Mouse (Mus musculus): ENCODE measurements at regions not wholly inside any gene's neighbourhood (a gene's known extent, or its start where the extent isn't known, plus 50 kb on each side); places are given as distances from the start of the nearest gene placed in this dataset.

GRCm38 (mm10) chr3:149846941-149847539 is 856.7 kb upstream of the Adgrl2 start:
- Histone ChIP-seq H3K4me3 (replicated peaks) (no peak overlapping the region), H3K9ac (no peak overlapping the region), H3K36me3 (replicated peaks) (no peaks in the 10 kb centered on the region), H3K4me1 (replicated peaks) (no peaks in the 10 kb centered on the region), H3K9me3 (replicated peaks) (no peaks in the 10 kb centered on the region), H3K4me2 (no peak overlapping the region), H3K27me3 (no peaks in the 10 kb centered on the region), H3K27ac (replicated peaks) (no peak overlapping the region)
- ATAC-seq (ENCODE audit: insufficient read depth), result no peak
- WGBS (ENCODE audit: insufficient replicate concordance), result 60% methylated on average over 7 of the region's 7 CpGs

GRCm38 (mm10) chr3:149845826-149846486 is 855.6 kb upstream of the Adgrl2 start:
- Histone ChIP-seq H3K4me3 (replicated peaks) (no peak overlapping the region), H3K9ac (no peak overlapping the region), H3K9me3 (replicated peaks) (no peaks in the 10 kb centered on the region), H3K4me1 (replicated peaks) (no peaks in the 10 kb centered on the region), H3K27ac (replicated peaks) (no peak overlapping the region), H3K36me3 (replicated peaks) (no peaks in the 10 kb centered on the region), H3K27me3 (no peaks in the 10 kb centered on the region), H3K4me2 (no peak overlapping the region)
- WGBS (ENCODE audit: insufficient replicate concordance), result 29% methylated on average over 3 of the region's 3 CpGs
- ATAC-seq (ENCODE audit: insufficient read depth), result no peak

GRCm38 (mm10) chr3:149845083-149845825 is 854.9 kb upstream of the Adgrl2 start:
- H3K4me3 ChIP-seq (replicated peaks), result no peak overlapping the region
- H3K9ac ChIP-seq, result no peak overlapping the region
- WGBS (ENCODE audit: insufficient replicate concordance), result 7% methylated on average over 18 of the region's 18 CpGs
- H3K27ac ChIP-seq (replicated peaks), result no peak overlapping the region
- H3K36me3 ChIP-seq (replicated peaks), result no peaks in the 10 kb centered on the region
- H3K4me2 ChIP-seq, result no peak overlapping the region; the same call in 1 of the 2 replicates
- H3K4me1 ChIP-seq (replicated peaks), result no peaks in the 10 kb centered on the region
- no peaks in the 10 kb centered on the region for H3K27me3 ChIP-seq
- no peaks in the 10 kb centered on the region for H3K9me3 ChIP-seq (replicated peaks)
- ATAC-seq (ENCODE audit: insufficient read depth), result no peak

- no peak overlapping the region for H3K27ac ChIP-seq (replicated peaks)
- no peaks in the 10 kb centered on the region for H3K9me3 ChIP-seq (replicated peaks)
- no peaks in the 10 kb centered on the region for H3K4me1 ChIP-seq (replicated peaks)
- H3K4me2 ChIP-seq, result no peak overlapping the region
- no peak overlapping the region for H3K9ac ChIP-seq
- H3K36me3 ChIP-seq (replicated peaks), result no peaks in the 10 kb centered on the region
- no peaks in the 10 kb centered on the region for H3K27me3 ChIP-seq
- no peak for ATAC-seq (ENCODE audit: insufficient read depth)
- no peak overlapping the region for H3K4me3 ChIP-seq (replicated peaks)
Observed at GRCm38 (mm10) chr3:149837921-149838320, 847.6 kb upstream of the Adgrl2 start.

- 65% methylated on average over 11 of the region's 11 CpGs for WGBS (ENCODE audit: insufficient replicate concordance)
Observed at GRCm38 (mm10) chr3:149836467-149837233, 846.3 kb upstream of the Adgrl2 start.

DNA sequence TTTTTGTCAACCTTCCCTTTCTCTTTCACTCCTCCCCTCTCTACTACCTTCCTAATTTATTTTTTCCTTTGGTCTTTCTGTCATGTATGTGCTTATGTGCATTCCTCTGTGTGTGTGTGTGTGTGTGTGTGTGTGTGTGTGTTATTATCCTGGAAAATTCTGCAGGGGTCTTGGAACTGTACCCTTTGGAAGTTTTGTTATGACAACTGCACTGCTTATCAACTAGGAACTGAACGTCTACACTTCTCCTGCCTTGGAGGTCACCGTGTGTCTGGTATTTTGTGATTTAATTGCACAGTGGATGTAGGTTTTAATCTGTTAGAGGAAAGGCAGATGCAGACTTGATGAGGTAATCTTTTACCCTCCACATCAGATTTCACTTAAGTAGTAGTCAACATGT is 836.8 kb upstream of the Adgrl2 start:
- no peak for ATAC-seq (ENCODE audit: insufficient read depth)
- Histone ChIP-seq H3K9ac (no peak overlapping the region), H3K4me1 (replicated peaks) (no peaks in the 10 kb centered on the region), H3K4me3 (replicated peaks) (no peak overlapping the region), H3K36me3 (replicated peaks) (no peaks in the 10 kb centered on the region), H3K9me3 (replicated peaks) (no peaks in the 10 kb centered on the region), H3K27me3 (no peaks in the 10 kb centered on the region), H3K4me2 (no peak overlapping the region), H3K27ac (replicated peaks) (no peak overlapping the region)
- WGBS (ENCODE audit: insufficient replicate concordance), result 59% methylated on average over 2 of the region's 2 CpGs

More at GRCm38 (mm10) chr3:149836467-149837233, 846.3 kb upstream of the Adgrl2 start:
- Histone ChIP-seq H3K27ac (replicated peaks) (no peak overlapping the region), H3K4me2 (no peak overlapping the region), H3K36me3 (replicated peaks) (no peaks in the 10 kb centered on the region), H3K9ac (no peak overlapping the region), H3K9me3 (replicated peaks) (no peaks in the 10 kb centered on the region), H3K4me1 (replicated peaks) (no peaks in the 10 kb centered on the region), H3K27me3 (no peaks in the 10 kb centered on the region), H3K4me3 (replicated peaks) (no peak overlapping the region)
- no peak for ATAC-seq (ENCODE audit: insufficient read depth)

- no peak overlapping the region for H3K4me3 ChIP-seq (replicated peaks)
- H3K9ac ChIP-seq, result no peak overlapping the region
- 70% methylated on average over 9 of the region's 9 CpGs for WGBS (ENCODE audit: insufficient replicate concordance)
- no peaks in the 10 kb centered on the region for H3K36me3 ChIP-seq (replicated peaks)
- no peaks in the 10 kb centered on the region for H3K4me1 ChIP-seq (replicated peaks)
- no peaks in the 10 kb centered on the region for H3K9me3 ChIP-seq (replicated peaks)
- no peaks in the 10 kb centered on the region for H3K27me3 ChIP-seq
- no peak overlapping the region for H3K27ac ChIP-seq (replicated peaks)
- no peak overlapping the region for H3K4me2 ChIP-seq
- no peak for ATAC-seq (ENCODE audit: insufficient read depth)
Observed at GRCm38 (mm10) chr3:149826757-149827156, 836.4 kb upstream of the Adgrl2 start.

DNA sequence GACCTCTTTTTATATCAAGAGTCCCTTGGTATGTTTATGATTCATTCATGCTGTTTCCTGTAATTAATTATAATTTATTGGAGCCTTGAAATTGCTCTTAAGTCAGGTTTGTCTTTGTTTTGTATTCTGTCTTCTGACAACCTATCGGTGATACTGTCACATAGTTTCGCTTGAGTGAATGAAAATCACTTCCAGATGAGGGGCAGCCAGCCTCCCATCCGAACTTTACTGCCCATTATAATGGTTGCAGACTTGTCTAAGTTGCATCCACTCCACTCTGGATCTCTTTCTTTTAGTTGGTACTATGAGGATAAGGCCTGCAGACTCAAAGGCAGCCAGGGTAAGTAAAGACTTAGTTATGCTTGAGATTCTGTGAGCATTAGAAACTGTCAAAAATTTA is 830.3 kb upstream of the Adgrl2 start:
- H3K9ac ChIP-seq, result no peak overlapping the region
- no peaks in the 10 kb centered on the region for H3K9me3 ChIP-seq (replicated peaks)
- no peak overlapping the region for H3K4me3 ChIP-seq (replicated peaks)
- H3K4me2 ChIP-seq, result no peak overlapping the region
- H3K36me3 ChIP-seq (replicated peaks), result no peaks in the 10 kb centered on the region
- ATAC-seq (ENCODE audit: insufficient read depth), result no peak
- H3K27me3 ChIP-seq, result no peaks in the 10 kb centered on the region
- no peaks in the 10 kb centered on the region for H3K4me1 ChIP-seq (replicated peaks)
- no peak overlapping the region for H3K27ac ChIP-seq (replicated peaks)
- 59% methylated on average over 3 of the region's 3 CpGs for WGBS (ENCODE audit: insufficient replicate concordance)

- Histone ChIP-seq H3K9me3 (replicated peaks) (no peaks in the 10 kb centered on the region), H3K4me1 (replicated peaks) (no peaks in the 10 kb centered on the region), H3K9ac (no peak overlapping the region), H3K27me3 (no peaks in the 10 kb centered on the region), H3K36me3 (replicated peaks) (no peaks in the 10 kb centered on the region), H3K27ac (replicated peaks) (no peak overlapping the region), H3K4me2 (no peak overlapping the region), H3K4me3 (replicated peaks) (no peak overlapping the region)
- 53% methylated on average over 4 of the region's 4 CpGs for WGBS (ENCODE audit: insufficient replicate concordance)
- ATAC-seq (ENCODE audit: insufficient read depth), result no peak
Observed at GRCm38 (mm10) chr3:149819863-149820262, 829.5 kb upstream of the Adgrl2 start.

DNA sequence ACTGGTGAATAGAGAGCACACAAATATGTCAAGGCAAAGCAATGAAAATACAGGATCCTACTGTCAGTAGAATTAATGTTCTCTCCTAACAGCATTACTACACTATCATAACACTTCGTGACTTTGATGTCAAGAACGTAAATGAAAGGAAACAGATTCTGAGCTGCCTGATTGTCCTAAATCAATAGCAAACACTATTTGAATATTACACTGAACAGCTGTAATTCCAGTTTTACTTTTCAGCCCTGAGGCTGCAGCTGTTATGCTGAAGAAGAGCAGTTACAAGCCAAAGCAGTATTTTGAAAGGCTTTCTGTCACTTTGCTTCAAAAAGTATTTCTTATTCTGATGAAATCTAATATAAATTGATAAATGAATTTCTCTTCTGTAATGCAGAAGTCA is 828.7 kb upstream of the Adgrl2 start:
- H3K9me3 ChIP-seq (replicated peaks), result no peaks in the 10 kb centered on the region
- H3K4me2 ChIP-seq, result no peak overlapping the region
- no peak for ATAC-seq (ENCODE audit: insufficient read depth)
- H3K27me3 ChIP-seq, result no peaks in the 10 kb centered on the region
- no peak overlapping the region for H3K9ac ChIP-seq
- H3K4me3 ChIP-seq (replicated peaks), result no peak overlapping the region
- no peaks in the 10 kb centered on the region for H3K36me3 ChIP-seq (replicated peaks)
- no peak overlapping the region for H3K27ac ChIP-seq (replicated peaks)
- H3K4me1 ChIP-seq (replicated peaks), result no peaks in the 10 kb centered on the region
- whole genome bisulfite sequencing (ENCODE audit: insufficient replicate concordance), result 64% methylated on average over 2 of the region's 2 CpGs

DNA sequence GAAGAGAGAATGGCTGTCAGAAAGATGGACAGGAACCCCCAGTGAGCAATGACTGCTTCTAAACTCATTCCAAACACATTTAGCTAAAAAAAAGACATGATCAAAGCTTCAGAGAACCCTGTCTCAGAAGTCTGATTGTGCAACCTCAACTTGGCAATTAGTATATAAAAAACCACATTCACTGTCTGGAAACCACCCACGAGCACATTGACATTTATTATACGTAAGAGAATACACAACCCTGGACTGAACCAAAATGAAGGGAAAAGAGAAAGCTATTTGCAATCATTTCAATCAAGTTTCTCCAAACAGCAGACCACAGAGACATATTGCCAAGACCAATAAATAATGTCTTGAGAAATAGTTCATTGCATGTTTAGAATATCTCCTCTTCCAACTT is 820.7 kb upstream of the Adgrl2 start:
- Histone ChIP-seq H3K27ac (replicated peaks) (no peak overlapping the region), H3K36me3 (replicated peaks) (no peaks in the 10 kb centered on the region), H3K9me3 (replicated peaks) (no peaks in the 10 kb centered on the region), H3K4me3 (replicated peaks) (no peak overlapping the region), H3K4me2 (no peak overlapping the region), H3K27me3 (no peaks in the 10 kb centered on the region), H3K9ac (no peak overlapping the region), H3K4me1 (replicated peaks) (no peaks in the 10 kb centered on the region)
- no peak for ATAC-seq (ENCODE audit: insufficient read depth)
- 53% methylated on average over 2 of the region's 2 CpGs for WGBS (ENCODE audit: insufficient replicate concordance)
